Mouse (Mus musculus) brain, embryonic 14.5 days (tissue): ENCODE data around the gene Dpf1. TPM values are rescaled to one million over a fixed set of nuclear protein-coding genes. Genes with fewer than 3 reads are reported as not detected.

ENCODE experiments used
- DNase-seq: peaks from one replicate; pipeline ENCODE4 v3.0.0-alpha.2; 2011; ENCODE audit warnings: low read depth
- CTCF ChIP-seq: fragments of 200-500 bp; IDR thresholded peaks from 2 replicates; pipeline ENCODE4 v1.5.1; 2012; ENCODE audit warnings: inconsistent platforms, mild to moderate bottlenecking, moderate library complexity, borderline replicate concordance; ENCODE audit not compliant: insufficient read depth, insufficient read length; ENCODE audit errors: extremely low read depth
- POLR2A ChIP-seq: fragments of 200-500 bp; IDR thresholded peaks from 2 replicates; pipeline ENCODE4 v1.6.1; 2012; ENCODE audit warnings: mild to moderate bottlenecking, inconsistent platforms, borderline replicate concordance; ENCODE audit not compliant: poor library complexity, insufficient read depth, insufficient read length, severe bottlenecking; ENCODE audit errors: extremely low read depth
- polyA plus RNA-seq: library from polyadenylated mRNA; depleted of rRNA; stranded (reverse); fragments of >200 nt; gene quantifications from 2 replicates; pipeline ENCODE4 v1.2.3, GENCODE M21; 2012; rRNA removed

Gene Dpf1
- polyA plus RNA-seq, 1 experiment = 157 TPM

DNA sequence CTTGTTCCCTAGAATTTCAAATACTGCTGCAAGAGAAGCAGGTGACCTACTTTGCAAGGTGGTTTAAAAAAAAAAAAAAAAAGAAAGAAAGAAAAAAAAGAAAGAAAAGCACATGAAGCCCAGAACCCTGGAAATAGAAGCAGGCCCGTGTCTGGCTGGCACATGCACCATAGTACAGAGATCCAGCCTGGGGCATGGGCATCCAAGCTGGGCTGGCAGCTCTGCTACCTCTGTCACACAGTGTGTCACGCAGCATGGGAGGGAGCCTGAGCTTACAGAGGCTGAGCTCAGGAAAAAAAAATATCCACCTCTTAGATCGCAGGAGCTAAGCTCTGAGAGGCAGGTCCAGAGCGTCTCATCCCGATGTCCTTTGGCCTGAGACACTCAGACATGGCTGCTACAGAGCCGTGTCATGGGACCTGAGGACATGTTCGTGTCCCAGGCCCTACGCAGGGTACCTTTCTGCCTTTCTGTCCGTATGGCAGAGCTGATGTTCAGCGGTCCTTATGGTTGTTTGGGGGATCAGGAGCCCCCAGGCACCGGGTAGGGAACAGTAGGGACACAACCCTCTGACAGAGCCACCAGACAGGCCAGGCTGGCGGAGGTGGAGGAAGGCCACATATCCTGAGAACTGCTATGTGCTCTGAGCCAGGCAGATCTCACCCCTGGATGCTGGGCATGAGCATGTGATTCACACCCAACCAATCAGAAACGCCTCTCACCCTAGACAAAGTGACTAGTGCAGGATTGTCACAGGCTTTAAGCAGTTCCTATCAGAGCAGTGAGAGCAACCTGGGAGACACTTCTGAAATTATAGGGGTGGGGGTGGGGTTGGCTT, 63.6 kb downstream of the Dpf1 start:
- TF ChIP-seq POLR2A = no peak
- TF ChIP-seq CTCF = no peak
- peak; percentile 90 for DNase-seq

Other genes with a start within 250 kb of the Dpf1 start
- 6.3 and 9.1 TPM in 2 replicates for gene Ryr1, start 178.8 kb upstream of the Dpf1 start, polyA plus RNA-seq
- gene Rasgrp4, start 169.1 kb upstream of the Dpf1 start, polyA plus RNA-seq = 2.7 and 3.9 TPM in 2 replicates
- gene Fam98c, start 147.7 kb upstream of the Dpf1 start, polyA plus RNA-seq = 21.1 and 28.2 TPM in 2 replicates
- 0.38 and 0.85 TPM in 2 replicates for gene Ggn, start 133.7 kb upstream of the Dpf1 start, polyA plus RNA-seq
- 29.0 and 35.6 TPM in 2 replicates for gene Spred3, start 133.5 kb upstream of the Dpf1 start, polyA plus RNA-seq
- 287 and 313 TPM in 2 replicates for gene Psmd8, start 123.2 kb upstream of the Dpf1 start, polyA plus RNA-seq
- gene Catsperg1, start 89.9 kb upstream of the Dpf1 start, polyA plus RNA-seq = 8.8 and 9.1 TPM in 2 replicates
- gene Kcnk6, start 71.4 kb upstream of the Dpf1 start, polyA plus RNA-seq = 1.6 and 1.7 TPM in 2 replicates
- gene Yif1b, start 65.6 kb upstream of the Dpf1 start, polyA plus RNA-seq = 67.2 and 84.0 TPM in 2 replicates
- gene 2200002D01Rik, start 55.5 kb upstream of the Dpf1 start, polyA plus RNA-seq = 0.19 and 0.40 TPM in 2 replicates
- gene Spint2, start 22.0 kb upstream of the Dpf1 start, polyA plus RNA-seq = 43.0 and 43.8 TPM in 2 replicates
- 5.0 and 8.7 TPM in 2 replicates for gene Ppp1r14a, start 14.6 kb upstream of the Dpf1 start, polyA plus RNA-seq
- gene Sipa1l3, start 214.7 kb downstream of the Dpf1 start, polyA plus RNA-seq = 24.3 and 49.4 TPM in 2 replicates